Mouse (Mus musculus) stomach, postnatal 0 days (tissue): ENCODE measurements at regions not wholly inside any gene's neighbourhood (a gene's known extent, or its start where the extent isn't known, plus 50 kb on each side); places are given as distances from the start of the nearest gene placed in this dataset.
A peak's percentile ranks its signal among the peaks of the same experiment; 100 is the strongest.

Source experiments
- ATAC-seq: fragments of 200-750 bp; cut with Nextera tagmentation; 2 replicates; pipeline ENCODE4 v1.8.0; 2017; ENCODE audit not compliant: low FRiP score, low TSS enrichment
- DNase-seq: peaks from one replicate; pipeline ENCODE4 v3.0.0-alpha.2; 2016; ENCODE audit warnings: low spot score
- H3K27ac ChIP-seq: fragments of 300-500 bp; sonication (generic); replicated peaks from 2 replicates; pipeline ENCODE4 v1.5.1; 2014; ENCODE audit warnings: mild to moderate bottlenecking, control low read depth
- H3K27me3 ChIP-seq: fragments of 300-500 bp; sonication (generic); 2 replicates; pipeline ENCODE4 v1.6.1; 2014; ENCODE audit warnings: low read length; ENCODE audit not compliant: control insufficient read depth, insufficient read depth
- H3K36me3 ChIP-seq: fragments of 300-500 bp; sonication (generic); 2 replicates; pipeline ENCODE4 v1.6.1; 2014; ENCODE audit warnings: low read length, mixed read lengths; ENCODE audit not compliant: control insufficient read depth, insufficient read depth
- H3K4me1 ChIP-seq: fragments of 300-500 bp; sonication (generic); replicated peaks from 2 replicates; pipeline ENCODE4 v1.6.1; 2014; ENCODE audit warnings: antibody characterized with exemption; ENCODE audit not compliant: control insufficient read depth, insufficient read depth
- H3K4me2 ChIP-seq: fragments of 300-500 bp; sonication (generic); replicated peaks from 2 replicates; pipeline ENCODE4 v1.6.1; 2014; ENCODE audit warnings: low read depth, mild to moderate bottlenecking, control low read depth, moderate library complexity
- H3K4me3 ChIP-seq: fragments of 300-500 bp; sonication (generic); 2 replicates; pipeline ENCODE4 v1.5.1; 2014; ENCODE audit warnings: low read depth, low read length, control low read depth
- H3K9ac ChIP-seq: fragments of 300-500 bp; sonication (generic); 2 replicates; pipeline ENCODE4 v1.6.1; 2014; ENCODE audit warnings: mild to moderate bottlenecking, low read length, control low read depth, mixed read lengths
- H3K9me3 ChIP-seq: fragments of 300-500 bp; sonication (generic); 2 replicates; pipeline ENCODE4 v1.6.1; 2016; ENCODE audit warnings: low read length; ENCODE audit not compliant: control insufficient read depth
- CTCF ChIP-seq: IDR thresholded peaks from 2 replicates; pipeline ENCODE4 v1.5.1; 2016; ENCODE audit warnings: antibody characterized with exemption, low read depth, mild to moderate bottlenecking, moderate library complexity
- EP300 ChIP-seq: optimal IDR thresholded peaks from 2 replicates; pipeline ENCODE3; 2016; ENCODE audit warnings: antibody characterized with exemption
- WGBS: fragments of 180-500 bp; shearing (Covaris S2); extraction: QIAGEN DNeasy Blood & Tissue Kit; methylation state at CpG from one replicate; pipeline ENCODE4 v1.1.7; 2014; 5-methylcytosine and 5-hydroxymethylcytosine counted together

- Histone ChIP-seq H3K36me3 (no peaks in the 10 kb centered on the region), H3K9me3 (no peaks in the 10 kb centered on the region), H3K9ac (no peak overlapping the region), H3K27me3 (no peaks in the 10 kb centered on the region), H3K4me2 (no peak overlapping the region), H3K27ac (no peak overlapping the region), H3K4me1 (no peaks in the 10 kb centered on the region), H3K4me3 (no peak overlapping the region)
- no peak for DNase-seq
- no peak for TF ChIP-seq EP300
- TF ChIP-seq CTCF = no peak
- 68% methylated on average over 6 of the region's 6 CpGs for whole genome bisulfite sequencing
- no peak for ATAC-seq
Measured at GRCm38 (mm10) chr4:12656924-12657603, 485.2 kb upstream of the Fam92a start.

GRCm38 (mm10) chr4:12655457-12656228, 483.8 kb upstream of the Fam92a start:
- Histone ChIP-seq H3K27me3 (no peaks in the 10 kb centered on the region), H3K9ac (no peak overlapping the region), H3K4me3 (peak overlapping the region; percentile 14; the same call in 1 of the 2 replicates), H3K9me3 (no peaks in the 10 kb centered on the region), H3K36me3 (no peaks in the 10 kb centered on the region), H3K27ac (no peak overlapping the region), H3K4me1 (no peaks in the 10 kb centered on the region), H3K4me2 (peak overlapping the region; percentile 48)
- TF ChIP-seq EP300 = no peak
- no peak for TF ChIP-seq CTCF
- DNase-seq (no peak), ATAC-seq (no peak)
- 20% methylated on average over 13 of the region's 13 CpGs for WGBS

GRCm38 (mm10) chr4:12654568-12655456, 483.0 kb upstream of the Fam92a start:
- ATAC-seq (no peak), DNase-seq (no peak)
- WGBS = 45% methylated on average over 12 of the region's 12 CpGs
- no peaks in the 10 kb centered on the region for H3K36me3 ChIP-seq
- TF ChIP-seq EP300 = no peak
- TF ChIP-seq CTCF = no peak
- H3K9me3 ChIP-seq = no peaks in the 10 kb centered on the region
- no peak overlapping the region for H3K9ac ChIP-seq
- H3K27me3 ChIP-seq = no peaks in the 10 kb centered on the region
- H3K27ac ChIP-seq = no peak overlapping the region
- no peaks in the 10 kb centered on the region for H3K4me1 ChIP-seq
- H3K4me2 ChIP-seq = peak overlapping the region; percentile 48
- H3K4me3 ChIP-seq = peak overlapping the region; percentile 14; the same call in 1 of the 2 replicates

- ATAC-seq (no peak), DNase-seq (no peak)
- Histone ChIP-seq H3K4me2 (no peak overlapping the region), H3K27ac (no peak overlapping the region), H3K27me3 (no peaks in the 10 kb centered on the region), H3K4me3 (no peak overlapping the region), H3K36me3 (no peaks in the 10 kb centered on the region), H3K9me3 (no peaks in the 10 kb centered on the region), H3K9ac (no peak overlapping the region), H3K4me1 (no peaks in the 10 kb centered on the region)
- no peak for TF ChIP-seq EP300
- no peak for TF ChIP-seq CTCF
- 17% methylated on average over 3 of the region's 3 CpGs for WGBS
Measured at GRCm38 (mm10) chr4:12647732-12648131, 475.9 kb upstream of the Fam92a start.

- Histone ChIP-seq H3K4me3 (no peak overlapping the region), H3K27ac (no peak overlapping the region), H3K27me3 (no peaks in the 10 kb centered on the region), H3K36me3 (no peaks in the 10 kb centered on the region), H3K4me1 (no peaks in the 10 kb centered on the region), H3K9ac (no peak overlapping the region), H3K9me3 (no peaks in the 10 kb centered on the region), H3K4me2 (no peak overlapping the region)
- WGBS = 21% methylated on average over 4 of the region's 4 CpGs
- ATAC-seq (no peak), DNase-seq (no peak)
- no peak for TF ChIP-seq CTCF
- no peak for TF ChIP-seq EP300
Measured at GRCm38 (mm10) chr4:12642525-12642928, 470.7 kb upstream of the Fam92a start.
